Comparison of ENCODE assay signal across 8 mouse cellular contexts in genomic region chr11:118423266-118423971, GRCm38 (mm10). TPM values are rescaled to one million over a fixed set of nuclear protein-coding genes. Genes with fewer than 3 reads are reported as not detected.
DNase-seq lines count a peak whose midpoint lies in the region; ATAC-seq and TF ChIP-seq lines count a peak whose summit lies in the region.

No protein-coding gene starts in this region.

- TF ChIP-seq RAD21 in MEL (IDR thresholded peaks at IDR 0.05; ENCODE audit: low read depth, low read length) = peak; percentile 95

- peak overlapping the region; percentile 36 to 41 for H3K4me3 ChIP-seq in MEL (ENCODE audit: control insufficient read depth in 1 of 2, insufficient read depth in 1 of 2, low read depth in 2 of 2, low read length in 2 of 2)
- H3K4me3 ChIP-seq in hindbrain, embryonic 11.5 days (ENCODE audit: low read depth, low read length) = no peak overlapping the region

- H3K79me2 ChIP-seq in MEL (ENCODE audit: control insufficient read depth, insufficient read depth, low read length, poor library complexity) = peaks cover 3% of the 10 kb centered on the region

- peak; percentile 53 to 98 (median 78) for TF ChIP-seq CTCF in MEL (IDR thresholded peaks at IDR 0.05 in 2 of 3, conservative IDR thresholded peaks at IDR 0.05 in 1 of 3; ENCODE audit: control insufficient read depth in 1 of 3, insufficient read depth in 1 of 3, low read depth in 2 of 3, low read length in 3 of 3, poor library complexity in 1 of 3, severe bottlenecking in 1 of 3)

- H3K9ac ChIP-seq in MEL (ENCODE audit: control insufficient read depth, low read depth, low read length, poor library complexity, severe bottlenecking) = peak overlapping the region; percentile 50
- H3K9ac ChIP-seq in hindbrain, embryonic 11.5 days (ENCODE audit: low read depth, low read length) = no peak overlapping the region

- 8% methylated on average over 18 of the region's 18 CpGs for WGBS in hindbrain, embryonic 11.5 days

- no peak for TF ChIP-seq EP300 in MEL (IDR thresholded peaks at IDR 0.05; ENCODE audit: low read depth in 1 of 2, low read length in 2 of 2)

- H3K36me3 ChIP-seq in MEL (ENCODE audit: control insufficient read depth in 1 of 2, insufficient read depth in 2 of 2, low read length in 2 of 2) = peaks cover 0 to 10% of the 10 kb centered on the region in 2 experiments; a peak in 2 of 4 replicates
- H3K36me3 ChIP-seq in hindbrain, embryonic 11.5 days (ENCODE audit: control insufficient read depth, insufficient read depth, low read length) = no peaks in the 10 kb centered on the region

- no peak for TF ChIP-seq POLR2A in MEL (IDR thresholded peaks at IDR 0.05; ENCODE audit: control insufficient read depth in 1 of 2, insufficient read depth in 1 of 2, low read depth in 1 of 2, low read length in 2 of 2, poor library complexity in 1 of 2)

- peak overlapping the region; percentile 26 for H3K4me2 ChIP-seq in hindbrain, embryonic 11.5 days (replicated peaks; ENCODE audit: low read depth, low read length)

- H3K27ac ChIP-seq in MEL (ENCODE audit: control insufficient read depth, low read depth, low read length) = no peak overlapping the region
- no peak overlapping the region for H3K27ac ChIP-seq in hindbrain, embryonic 11.5 days (ENCODE audit: low read depth, low read length)

- peaks cover 2 to 15% of the 10 kb centered on the region in 2 experiments; a peak in 3 of 4 replicates for H3K4me1 ChIP-seq in MEL (ENCODE audit: control insufficient read depth in 1 of 2, insufficient read depth in 2 of 2, low read length in 2 of 2)
- H3K4me1 ChIP-seq in hindbrain, embryonic 11.5 days (replicated peaks; ENCODE audit: control insufficient read depth, insufficient read depth, low read length) = peaks cover 3% of the 10 kb centered on the region

- DNase-seq in MEL (ENCODE audit: low read depth, low spot score) = peak; percentile 93
- peak; percentile 76 to 78 for DNase-seq in cerebellum, adult 18-20 months
- DNase-seq in hindbrain, embryonic 11.5 days (ENCODE audit: low spot score) = peak; percentile 89
- DNase-seq in layer of hippocampus, postnatal 14 days (ENCODE audit: low spot score in 2 of 2) = peak; percentile 79 to 91
- peak; percentile 89 for DNase-seq in lung, postnatal 10 days
- DNase-seq in right cerebral cortex, adult 18-20 months = peak; percentile 76
- peak; percentile 66 to 87 for DNase-seq in urinary bladder, postnatal 36 days (ENCODE audit: low spot score in 2 of 2)

- H3K9me3 ChIP-seq in MEL (replicated peaks; ENCODE audit: insufficient read depth, low read length) = no peaks in the 10 kb centered on the region
- H3K9me3 ChIP-seq in hindbrain, embryonic 11.5 days (ENCODE audit: control insufficient read depth, low read length) = no peaks in the 10 kb centered on the region

- H3K27me3 ChIP-seq in MEL (ENCODE audit: control insufficient read depth in 1 of 2, insufficient read depth in 2 of 2, low read length in 2 of 2) = no peaks in the 10 kb centered on the region; a peak in 1 of 4 replicates
- H3K27me3 ChIP-seq in hindbrain, embryonic 11.5 days (ENCODE audit: control insufficient read depth, insufficient read depth, low read length) = no peaks in the 10 kb centered on the region

- peak; percentile 48 for ATAC-seq in frontal cortex, adult (ENCODE audit: low TSS enrichment)
- ATAC-seq in hindbrain, embryonic 11.5 days (ENCODE audit: low FRiP score) = no peak

TF ChIP-seq in MEL, 35 proteins besides CTCF, POLR2A, EP300 and RAD21:
- TF ChIP-seq MYB (IDR thresholded peaks at IDR 0.05; ENCODE audit: low read depth, low read length) = no peak
- 0 out of 2 replicates have a peak, but pooled peaks have one; percentile 24 for TF ChIP-seq JUND (IDR thresholded peaks at IDR 0.05; ENCODE audit: low read depth, low read length)
- no peak for TF ChIP-seq NRF1 (IDR thresholded peaks at IDR 0.05; ENCODE audit: insufficient read depth, low read depth, low read length, poor library complexity, severe bottlenecking)
- peak; percentile 64; the same call in 1 of the 2 replicates for TF ChIP-seq HCFC1 (IDR thresholded peaks at IDR 0.05; ENCODE audit: low read depth, low read length)
- TF ChIP-seq SMC3 (IDR thresholded peaks at IDR 0.05; ENCODE audit: low read depth, low read length) = peak; percentile 93
- no peak for TF ChIP-seq ZKSCAN1 (IDR thresholded peaks at IDR 0.05; ENCODE audit: low read depth, low read length)
- TF ChIP-seq TBP (IDR thresholded peaks at IDR 0.05; ENCODE audit: low read depth, low read length) = 0 out of 2 replicates have a peak, but pooled peaks have one; percentile 33
- no peak for TF ChIP-seq ETS1 (IDR thresholded peaks at IDR 0.05; ENCODE audit: low read depth, low read length)
- TF ChIP-seq MXI1 (IDR thresholded peaks at IDR 0.05; ENCODE audit: low read depth, low read length) = peak; percentile 24; the same call in 1 of the 2 replicates
- peak; percentile 20; the same call in 1 of the 2 replicates for TF ChIP-seq MAX (IDR thresholded peaks at IDR 0.05; ENCODE audit: low read length)
- TF ChIP-seq SIN3A (IDR thresholded peaks at IDR 0.05; ENCODE audit: low read length) = peak; percentile 85
- TF ChIP-seq GATA1 (IDR thresholded peaks at IDR 0.05; ENCODE audit: low read depth, low read length) = 0 out of 2 replicates have a peak, but pooled peaks have one; percentile 31
- TF ChIP-seq ZC3H11A (IDR thresholded peaks at IDR 0.05; ENCODE audit: low read depth, low read length) = peak; percentile 92
- no peak for TF ChIP-seq USF1 (IDR thresholded peaks at IDR 0.05; ENCODE audit: low read depth, low read length)

RNA-seq across cellular contexts. Expression of gene Cant1, which starts 4.5 kb away (rescaled TPM):
- 25.8 and 26.0 TPM in 2 replicates for total RNA-seq in MEL (2012; rRNA removed)
- 100 to 1,000 TPM in 1 of 2 experiments, 10 to 100 TPM in 1; 34.4 to 145 TPM for polyA plus RNA-seq in MEL (2012; ENCODE audit: insufficient read depth in 1 of 2, insufficient read length in 2 of 2, low read depth in 1 of 2, low replicate concordance in 2 of 2, missing spikeins in 1 of 2)
- polyA plus RNA-seq in hindbrain, embryonic 11.5 days (2014; fragmentation: Nextera tagmentation; extraction: Ambion mirVana) = 21.0 and 21.1 TPM in 2 replicates
- total RNA-seq in layer of hippocampus, postnatal 14 days (2021) = 10 to 100 TPM; 37.0 to 40.6 TPM

RNA-seq across cellular contexts. Expression of gene C1qtnf1, which starts 4.6 kb away (rescaled TPM):
- 0.07 and 0.27 TPM in 2 replicates for total RNA-seq in MEL (2012; rRNA removed)
- polyA plus RNA-seq in MEL (2012; ENCODE audit: insufficient read depth in 1 of 2, insufficient read length in 2 of 2, low read depth in 1 of 2, low replicate concordance in 2 of 2, missing spikeins in 1 of 2) = under 1 TPM in 1 of 2 experiments, not detected in 1; 0.72 TPM
- 1.1 and 2.5 TPM in 2 replicates for polyA plus RNA-seq in hindbrain, embryonic 11.5 days (2014; fragmentation: Nextera tagmentation; extraction: Ambion mirVana)
- total RNA-seq in layer of hippocampus, postnatal 14 days (2021) = 1 to 10 TPM; 3.9 to 5.3 TPM

RNA-seq across cellular contexts. Expression of gene Lgals3bp, which starts 21.5 kb away (rescaled TPM):
- 1.4 and 3.0 TPM in 2 replicates for total RNA-seq in MEL (2012; rRNA removed)
- 10 to 100 TPM in 1 of 2 experiments, not detected in 1; 18.3 TPM for polyA plus RNA-seq in MEL (2012; ENCODE audit: insufficient read depth in 1 of 2, insufficient read length in 2 of 2, low read depth in 1 of 2, low replicate concordance in 2 of 2, missing spikeins in 1 of 2)
- polyA plus RNA-seq in hindbrain, embryonic 11.5 days (2014; fragmentation: Nextera tagmentation; extraction: Ambion mirVana) = 1.9 and 2.7 TPM in 2 replicates
- 10 to 100 TPM; 11.1 to 14.4 TPM for total RNA-seq in layer of hippocampus, postnatal 14 days (2021)

RNA-seq across cellular contexts. Expression of gene Engase, which starts 53.2 kb away (rescaled TPM):
- 15.3 and 19.7 TPM in 2 replicates for total RNA-seq in MEL (2012; rRNA removed)
- 10 to 100 TPM in 1 of 2 experiments, not detected in 1; 23.5 TPM for polyA plus RNA-seq in MEL (2012; ENCODE audit: insufficient read depth in 1 of 2, insufficient read length in 2 of 2, low read depth in 1 of 2, low replicate concordance in 2 of 2, missing spikeins in 1 of 2)
- 4.7 and 4.8 TPM in 2 replicates for polyA plus RNA-seq in hindbrain, embryonic 11.5 days (2014; fragmentation: Nextera tagmentation; extraction: Ambion mirVana)
- 10 to 100 TPM; 14.7 to 18.4 TPM for total RNA-seq in layer of hippocampus, postnatal 14 days (2021)
